In the genomic region with DNA sequence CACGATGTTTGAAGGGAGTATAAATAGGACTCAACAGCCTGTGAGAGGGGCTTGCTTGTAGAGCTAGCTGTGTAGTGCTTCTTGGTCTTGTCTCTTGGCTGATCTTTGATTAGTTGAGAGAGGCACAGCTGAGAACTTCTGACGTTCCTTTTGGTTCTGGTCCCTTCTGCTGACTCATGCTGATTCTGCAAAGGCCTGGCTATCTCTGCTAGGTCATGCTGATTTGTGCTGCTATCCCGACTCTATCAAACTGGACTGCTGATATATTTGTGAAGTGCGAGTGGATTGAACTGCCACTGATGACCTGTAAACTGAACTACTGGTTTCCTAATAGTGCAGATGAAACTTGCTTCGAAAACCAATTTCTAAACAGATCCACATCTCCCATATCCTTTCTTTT, we compare ENCODE assay signal across 27 mouse cellular contexts. TPM values are rescaled to one million over a fixed set of nuclear protein-coding genes. Genes with fewer than 3 reads are reported as not detected.
A peak's percentile ranks its signal among the peaks of the same experiment; 100 is the strongest.
DNase-seq lines count a peak whose midpoint lies in the region; ATAC-seq and TF ChIP-seq lines count a peak whose summit lies in the region.
"Had no signal": no experiment of that assay in that cellular context is flagged by ENCODE, and none has a peak within 500 bp of the region (broad histone marks: within the 10 kb centered on the region; RNA-seq: fewer than 3 reads in every experiment).

No protein-coding gene starts in this region.

- H3K4me2 ChIP-seq in CH12.LX (ENCODE audit: insufficient read depth, low read depth, poor library complexity, severe bottlenecking): no peak overlapping the region
- no peak overlapping the region for H3K4me2 ChIP-seq in liver, embryonic 11.5 days
- H3K4me2 ChIP-seq: embryonic facial prominence, embryonic 12.5 days; forebrain, embryonic 13.5 days; forebrain, embryonic 15.5 days had no signal

- H3K9me3 ChIP-seq in CH12.LX (replicated peaks; ENCODE audit: low read length): no peaks in the 10 kb centered on the region
- no peaks in the 10 kb centered on the region for H3K9me3 ChIP-seq in liver, embryonic 11.5 days (ENCODE audit: control insufficient read depth, low read length)
- H3K9me3 ChIP-seq: embryonic facial prominence, embryonic 10.5 days; embryonic facial prominence, embryonic 12.5 days; forebrain, embryonic 13.5 days; forebrain, embryonic 15.5 days had no signal

- in situ Hi-C loops in CH12.LX (cut with MboI; ENCODE audit: low pct_ligation_motif_present, low pct_unique_long_range_greater_than_20kb, low sequenced_read_pairs): no loop called here

- TF ChIP-seq EP300 in CH12.LX (IDR thresholded peaks at IDR 0.05; ENCODE audit: low read length): no peak

- H3K27ac ChIP-seq in gastrocnemius, adult 2 months: peak overlapping the region; percentile 24; the same call in 1 of the 2 replicates
- H3K27ac ChIP-seq in CH12.LX (ENCODE audit: insufficient read depth, low read depth): peak overlapping the region; percentile 98
- H3K27ac ChIP-seq in liver, embryonic 11.5 days (ENCODE audit: low read depth, low read length): no peak overlapping the region
- H3K27ac ChIP-seq: embryonic facial prominence, embryonic 10.5 days; embryonic facial prominence, embryonic 12.5 days; forebrain, embryonic 13.5 days; forebrain, embryonic 15.5 days had no signal

- dilution Hi-C loops in CH12.LX (cut with MboI; ENCODE audit: extremely low pct_ligation_motif_present, extremely low pct_unique_long_range_greater_than_20kb, low sequenced_read_pairs): no loop called here

- TF ChIP-seq RAD21 in CH12.LX (IDR thresholded peaks at IDR 0.05; ENCODE audit: low read depth, low read length): no peak

- peak overlapping the region; percentile 20; the same call in 1 of the 2 replicates for H3K9ac ChIP-seq in CH12.LX (ENCODE audit: insufficient read depth, low read depth)
- no peak overlapping the region for H3K9ac ChIP-seq in liver, embryonic 11.5 days (ENCODE audit: low read depth, low read length)
- H3K9ac ChIP-seq: embryonic facial prominence, embryonic 12.5 days; forebrain, embryonic 13.5 days; forebrain, embryonic 15.5 days; forebrain, postnatal 0 days had no signal

- peaks cover 17 to 65% of the 10 kb centered on the region in 2 experiments for H3K36me3 ChIP-seq in CH12.LX (replicated peaks in 1 of 2; ENCODE audit: control insufficient read depth in 1 of 2, insufficient read depth in 1 of 2, low read length in 1 of 2)
- H3K36me3 ChIP-seq in liver, embryonic 11.5 days (ENCODE audit: control insufficient read depth, insufficient read depth, low read length): no peaks in the 10 kb centered on the region
- H3K36me3 ChIP-seq: embryonic facial prominence, embryonic 10.5 days; embryonic facial prominence, embryonic 12.5 days; forebrain, embryonic 15.5 days; G1E had no signal

- H3K79me2 ChIP-seq in CH12.LX (replicated peaks; ENCODE audit: control insufficient read depth, extremely low read depth, insufficient read depth, poor library complexity, severe bottlenecking): peaks cover 58% of the 10 kb centered on the region

- WGBS in liver, embryonic 11.5 days: 63% methylated on average over 5 of the region's 5 CpGs

- no peak for DNase-seq in gastrocnemius, adult 2 months
- no peak for DNase-seq in gastrocnemius, postnatal 14 days
- DNase-seq in CH12.LX (ENCODE audit: extremely low read depth): no peak
- peak; percentile 38 for DNase-seq in R1 (ENCODE audit: low read depth, low spot score)
- no peak for DNase-seq in kidney, adult 11 months
- DNase-seq in liver, embryonic 11.5 days (ENCODE audit: low spot score): no peak
- DNase-seq: adrenal gland, adult 2 months; adrenal gland, postnatal 10 days; adrenal gland, postnatal 25 days; B cell, adult 2 months; cerebellum, adult 11-12 months; cerebellum, adult 2 months; cerebellum, adult 9-10 months; cerebellum, postnatal 10 days; cerebellum, postnatal 25 days; forebrain, postnatal 0 days had no signal

- H3K4me3 ChIP-seq in gastrocnemius, adult 2 months: no peak overlapping the region
- no peak overlapping the region for H3K4me3 ChIP-seq in CH12.LX (replicated peaks in 1 of 3; ENCODE audit: low read depth in 2 of 3, low read length in 2 of 3, poor library complexity in 1 of 3)
- H3K4me3 ChIP-seq in liver, embryonic 11.5 days (ENCODE audit: low read depth, low read length): no peak overlapping the region
- H3K4me3 ChIP-seq: embryonic facial prominence, embryonic 10.5 days; embryonic facial prominence, embryonic 12.5 days; forebrain, embryonic 13.5 days; forebrain, embryonic 15.5 days had no signal

- H3K27me3 ChIP-seq in CH12.LX (replicated peaks): no peaks in the 10 kb centered on the region
- H3K27me3 ChIP-seq in liver, embryonic 11.5 days (replicated peaks; ENCODE audit: control insufficient read depth, insufficient read depth, low read length): no peaks in the 10 kb centered on the region
- H3K27me3 ChIP-seq: embryonic facial prominence, embryonic 12.5 days; forebrain, embryonic 13.5 days; forebrain, embryonic 15.5 days; Patski had no signal

- H3K4me1 ChIP-seq in CH12.LX (ENCODE audit: control insufficient read depth in 1 of 2, insufficient read depth in 2 of 2): peaks cover 34 to 84% of the 10 kb centered on the region in 2 experiments
- H3K4me1 ChIP-seq in liver, embryonic 11.5 days (replicated peaks; ENCODE audit: control insufficient read depth, insufficient read depth, low read length): no peaks in the 10 kb centered on the region
- H3K4me1 ChIP-seq: embryonic facial prominence, embryonic 10.5 days; embryonic facial prominence, embryonic 12.5 days; forebrain, embryonic 13.5 days; forebrain, embryonic 15.5 days had no signal

- no peak for TF ChIP-seq CTCF in gastrocnemius, adult 2 months (IDR thresholded peaks at IDR 0.05)
- no peak for TF ChIP-seq CTCF in CH12.LX (conservative IDR thresholded peaks at IDR 0.05 in 1 of 2, IDR thresholded peaks at IDR 0.05 in 1 of 2; ENCODE audit: low read depth in 2 of 2, low read length in 2 of 2)

- TF ChIP-seq POLR2A in CH12.LX (IDR thresholded peaks at IDR 0.05; ENCODE audit: low read depth, low read length): no peak

- no peak for ATAC-seq in liver, embryonic 11.5 days (replicated peaks; ENCODE audit: low FRiP score)
- ATAC-seq: CD4-positive, CD25-positive, alpha-beta regulatory T cell, adult 4 months; forebrain, embryonic 13.5 days; forebrain, embryonic 15.5 days; forebrain, postnatal 0 days; Patski had no signal

- intact Hi-C loops in gastrocnemius, adult 2 months (cut with DNase I): no loop called here
- intact Hi-C loops in gastrocnemius, postnatal 14 days (cut with DNase I; ENCODE audit: low total_unique reads): no loop called here

TF ChIP-seq in CH12.LX, 34 proteins besides CTCF, POLR2A, EP300 and RAD21:
- TF ChIP-seq MXI1 (IDR thresholded peaks at IDR 0.05; ENCODE audit: low read depth, low read length): no peak
- TF ChIP-seq MAFK (IDR thresholded peaks at IDR 0.05; ENCODE audit: insufficient replicate concordance, low read length): peak; percentile 90

RNA-seq across cellular contexts. Expression of a gene that starts 14.1 kb away (rescaled TPM):
- not detected for total RNA-seq in gastrocnemius, adult 2 months (2021)
- not detected for total RNA-seq in gastrocnemius, postnatal 14 days (2021)
- 0.13 TPM in 1 of 2 replicates, not detected in the other for total RNA-seq in CH12.LX (2012; rRNA removed)
- total RNA-seq in CH12.LX (2014; rRNA removed): not detected in 2 replicates
- not detected in 2 replicates for polyA plus RNA-seq in CH12.LX (2012; ENCODE audit: insufficient read length, low read depth)
- polyA plus RNA-seq in liver, embryonic 11.5 days (2014; fragmentation: Nextera tagmentation; extraction: Ambion mirVana): 0.19 TPM in 1 of 2 replicates, not detected in the other
- total RNA-seq: adrenal gland, adult 2 months; adrenal gland, postnatal 10 days; adrenal gland, postnatal 25 days; adrenal gland, postnatal 4 days; forebrain, postnatal 0 days; G1E had no signal
- polyA plus RNA-seq: adrenal gland, adult 2 months; CD4-positive, CD25-positive, alpha-beta regulatory T cell, adult 4 months; cerebellum, adult 2 months; cortical plate, adult 2 months; embryonic facial prominence, embryonic 10.5 days; embryonic facial prominence, embryonic 14.5 days; forebrain, embryonic 11.5 days; forebrain, embryonic 13.5 days; forebrain, embryonic 15.5 days; forebrain, postnatal 0 days; G1E; Patski had no signal

RNA-seq across cellular contexts. Expression of a gene that starts 15.9 kb away (rescaled TPM):
- total RNA-seq in gastrocnemius, adult 2 months (2021): 10 to 100 TPM; 10.6 to 19.0 TPM
- total RNA-seq in gastrocnemius, postnatal 14 days (2021): 1 to 10 TPM; 8.4 to 9.9 TPM
- 27.5 and 40.3 TPM in 2 replicates for total RNA-seq in CH12.LX (2012; rRNA removed)
- 30.2 and 32.9 TPM in 2 replicates for total RNA-seq in CH12.LX (2014; rRNA removed)
- polyA plus RNA-seq in CH12.LX (2012; ENCODE audit: insufficient read length, low read depth): 40.2 and 44.7 TPM in 2 replicates
- polyA plus RNA-seq in liver, embryonic 11.5 days (2014; fragmentation: Nextera tagmentation; extraction: Ambion mirVana): 8.8 and 9.1 TPM in 2 replicates
- polyA plus RNA-seq: G1E had no signal

RNA-seq across cellular contexts. Expression of a gene that starts 43.6 kb away (rescaled TPM):
- total RNA-seq in gastrocnemius, adult 2 months (2021): 1 to 10 TPM; 2.0 to 2.6 TPM
- 1 to 10 TPM; 5.9 to 7.0 TPM for total RNA-seq in gastrocnemius, postnatal 14 days (2021)
- total RNA-seq in CH12.LX (2012; rRNA removed) (not detected in 2 replicates), CH12.LX (2014; rRNA removed) (not detected in 2 replicates)
- not detected in 2 replicates for polyA plus RNA-seq in CH12.LX (2012; ENCODE audit: insufficient read length, low read depth)
- 5.0 and 5.5 TPM in 2 replicates for polyA plus RNA-seq in liver, embryonic 11.5 days (2014; fragmentation: Nextera tagmentation; extraction: Ambion mirVana)
- total RNA-seq: G1E had no signal
- polyA plus RNA-seq: G1E, Patski had no signal
